Mouse (Mus musculus): ENCODE results near the gene Rbm42. TPM values are rescaled to one million over a fixed set of nuclear protein-coding genes. Genes with fewer than 3 reads are reported as not detected.
A peak's percentile ranks its signal among the peaks of the same experiment; 100 is the strongest.

Rbm42 gene
- polyA plus RNA-seq, 1 experiment = 46.0 TPM

GRCm38 (mm10) chr7:30618658-30619057 lies 31.5 kb downstream of the Rbm42 start:
- WGBS = 94% methylated on average over 9 of the region's 9 CpGs
- Histone ChIP-seq H3K27me3 (replicated peaks; ENCODE audit: control insufficient read depth, insufficient read depth, low read length) (no peaks in the 10 kb centered on the region), H3K4me1 (ENCODE audit: control insufficient read depth, insufficient read depth, low read length) (0 out of 2 replicates have a peak, but pooled peaks cover 3% of the 10 kb centered on the region), H3K4me3 (ENCODE audit: insufficient read depth, low read depth, low read length) (no peak overlapping the region), H3K27ac (ENCODE audit: insufficient read depth, low read depth, low read length) (no peak overlapping the region), H3K36me3 (ENCODE audit: control insufficient read depth, insufficient read depth, low read length) (peaks cover 6% of the 10 kb centered on the region; the same call in 1 of the 2 replicates)
- TF ChIP-seq POLR2A (IDR thresholded peaks at IDR 0.05; ENCODE audit: low read depth, low read length) = no peak
- no peak for TF ChIP-seq CTCF (conservative IDR thresholded peaks at IDR 0.05; ENCODE audit: insufficient read depth, insufficient read length, low read depth, low read length)
- DNase-seq = no peak

DNA sequence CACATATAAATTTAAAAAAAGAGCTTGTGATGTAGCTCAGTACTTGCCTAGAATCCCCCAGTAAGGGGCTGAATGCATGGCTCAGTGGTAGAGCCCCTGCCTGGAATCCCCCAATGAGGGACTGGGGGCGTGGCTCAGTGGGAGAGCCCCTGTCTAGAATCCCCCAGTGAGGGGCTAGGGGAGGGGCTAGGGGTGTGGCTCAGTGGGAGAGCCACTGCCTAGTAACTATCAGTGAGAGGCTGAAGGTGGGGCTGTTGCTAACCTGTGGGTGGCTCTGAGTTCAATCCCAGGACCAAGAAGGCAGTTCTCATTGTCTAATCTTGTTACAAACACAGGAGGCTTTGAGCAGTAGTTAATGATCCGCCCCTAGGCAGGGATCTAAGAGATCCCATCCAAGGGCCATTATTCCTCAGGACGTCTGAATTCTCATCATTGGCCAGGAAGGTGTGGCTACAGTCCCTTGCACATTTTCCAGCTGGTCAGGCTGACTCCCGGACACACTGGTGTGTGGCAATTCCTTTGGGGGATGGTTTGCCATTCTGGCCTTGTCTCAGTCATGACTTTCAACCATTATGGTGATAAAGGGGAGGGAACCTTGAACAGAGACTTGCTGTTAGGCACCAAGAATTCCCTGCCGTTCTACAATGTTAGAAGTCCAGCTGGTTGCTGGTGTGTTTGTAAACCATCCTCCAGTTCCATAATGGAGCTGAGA lies 34.9 kb downstream of the Rbm42 start:
- WGBS = 54% methylated on average over 5 of the region's 5 CpGs
- H3K4me3 ChIP-seq (ENCODE audit: insufficient read depth, low read depth, low read length) = no peak overlapping the region
- no peak for DNase-seq

DNA sequence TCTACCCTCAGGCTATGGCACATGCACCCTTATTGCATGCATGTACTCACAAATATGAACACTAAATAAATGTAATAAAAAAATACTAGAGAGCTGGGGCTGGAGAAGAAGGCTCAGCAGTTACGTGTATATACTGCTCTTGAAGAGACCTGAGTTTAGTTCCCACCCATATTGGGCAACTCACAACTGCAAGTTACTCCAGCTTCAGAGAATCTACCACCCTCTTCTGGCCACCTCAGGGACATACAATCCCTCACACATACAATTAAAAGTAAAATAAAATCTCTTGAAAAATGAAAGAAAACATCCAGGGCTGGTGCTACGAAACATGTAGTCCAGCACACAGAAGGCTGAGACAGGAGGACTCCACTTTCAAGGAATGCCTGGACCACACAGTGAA lies 35.7 kb downstream of the Rbm42 start:
- H3K4me1 ChIP-seq (ENCODE audit: control insufficient read depth, insufficient read depth, low read length) = no peaks in the 10 kb centered on the region; the same call in 1 of the 2 replicates
- H3K4me3 ChIP-seq (ENCODE audit: insufficient read depth, low read depth, low read length) = no peak overlapping the region
- DNase-seq = no peak
- H3K27ac ChIP-seq (ENCODE audit: insufficient read depth, low read depth, low read length) = no peak overlapping the region
- TF ChIP-seq POLR2A (IDR thresholded peaks at IDR 0.05; ENCODE audit: low read depth, low read length) = no peak
- TF ChIP-seq CTCF (conservative IDR thresholded peaks at IDR 0.05; ENCODE audit: insufficient read depth, insufficient read length, low read depth, low read length) = 0 out of 2 replicates have a peak, but pooled peaks have one; percentile 13
- 63% methylated on average over 2 of the region's 2 CpGs for WGBS
- H3K36me3 ChIP-seq (ENCODE audit: control insufficient read depth, insufficient read depth, low read length) = peaks cover 4% of the 10 kb centered on the region; the same call in 1 of the 2 replicates
- no peaks in the 10 kb centered on the region for H3K27me3 ChIP-seq (replicated peaks; ENCODE audit: control insufficient read depth, insufficient read depth, low read length)

More for the DNA sequence above, 34.9 kb downstream of the Rbm42 start:
- H3K27ac ChIP-seq (ENCODE audit: insufficient read depth, low read depth, low read length) = no peak overlapping the region
- no peaks in the 10 kb centered on the region for H3K27me3 ChIP-seq (replicated peaks; ENCODE audit: control insufficient read depth, insufficient read depth, low read length)
- H3K4me1 ChIP-seq (ENCODE audit: control insufficient read depth, insufficient read depth, low read length) = no peaks in the 10 kb centered on the region; the same call in 1 of the 2 replicates
- TF ChIP-seq POLR2A (IDR thresholded peaks at IDR 0.05; ENCODE audit: low read depth, low read length) (no peak), CTCF (conservative IDR thresholded peaks at IDR 0.05; ENCODE audit: insufficient read depth, insufficient read length, low read depth, low read length) (no peak)
- peaks cover 4% of the 10 kb centered on the region; the same call in 1 of the 2 replicates for H3K36me3 ChIP-seq (ENCODE audit: control insufficient read depth, insufficient read depth, low read length)

GRCm38 (mm10) chr7:30613529-30614112 lies 36.5 kb downstream of the Rbm42 start:
- H3K36me3 ChIP-seq (ENCODE audit: control insufficient read depth, insufficient read depth, low read length) = no peaks in the 10 kb centered on the region; the same call in 1 of the 2 replicates
- H3K4me3 ChIP-seq (ENCODE audit: insufficient read depth, low read depth, low read length) = no peak overlapping the region
- no peak for TF ChIP-seq POLR2A (IDR thresholded peaks at IDR 0.05; ENCODE audit: low read depth, low read length)
- TF ChIP-seq CTCF (conservative IDR thresholded peaks at IDR 0.05; ENCODE audit: insufficient read depth, insufficient read length, low read depth, low read length) = peak; percentile 62
- 20% methylated on average over 14 of the region's 14 CpGs for WGBS
- peak; percentile 73 for DNase-seq
- no peaks in the 10 kb centered on the region; the same call in 1 of the 2 replicates for H3K4me1 ChIP-seq (ENCODE audit: control insufficient read depth, insufficient read depth, low read length)
- no peaks in the 10 kb centered on the region for H3K27me3 ChIP-seq (replicated peaks; ENCODE audit: control insufficient read depth, insufficient read depth, low read length)
- no peak overlapping the region for H3K27ac ChIP-seq (ENCODE audit: insufficient read depth, low read depth, low read length)

- no peak within 1 kb of the TSS for H3K4me3 ChIP-seq (ENCODE audit: insufficient read depth, low read depth, low read length)
- H3K36me3 ChIP-seq (ENCODE audit: control insufficient read depth, insufficient read depth, low read length) = no peaks in the 10 kb centered on the region; the same call in 1 of the 2 replicates
- no peak for DNase-seq
- TF ChIP-seq POLR2A (IDR thresholded peaks at IDR 0.05; ENCODE audit: low read depth, low read length) = no peak
- H3K27ac ChIP-seq (ENCODE audit: insufficient read depth, low read depth, low read length) = no peak within 1 kb of the TSS
- no peaks in the 10 kb centered on the region for H3K27me3 ChIP-seq (replicated peaks; ENCODE audit: control insufficient read depth, insufficient read depth, low read length)
- H3K4me1 ChIP-seq (ENCODE audit: control insufficient read depth, insufficient read depth, low read length) = no peaks in the 10 kb centered on the region; the same call in 1 of the 2 replicates
- WGBS = 25% methylated on average over 8 of the region's 8 CpGs
These were observed 37.3 kb downstream of the Rbm42 start, which contains the start of gene Upk1a for GRCm38 (mm10) chr7:30612654-30613402. Upk1a (minus strand) TSS chr7:30612847.

- H3K4me1 ChIP-seq (ENCODE audit: control insufficient read depth, insufficient read depth, low read length) = no peaks in the 10 kb centered on the region; the same call in 1 of the 2 replicates
- TF ChIP-seq POLR2A (IDR thresholded peaks at IDR 0.05; ENCODE audit: low read depth, low read length) (no peak), CTCF (conservative IDR thresholded peaks at IDR 0.05; ENCODE audit: insufficient read depth, insufficient read length, low read depth, low read length) (no peak)
- no peak overlapping the region for H3K27ac ChIP-seq (ENCODE audit: insufficient read depth, low read depth, low read length)
- no peak overlapping the region for H3K4me3 ChIP-seq (ENCODE audit: insufficient read depth, low read depth, low read length)
- DNase-seq = no peak
- no peaks in the 10 kb centered on the region for H3K36me3 ChIP-seq (ENCODE audit: control insufficient read depth, insufficient read depth, low read length)
- WGBS = 53% methylated on average over 7 of the region's 7 CpGs
- H3K27me3 ChIP-seq (replicated peaks; ENCODE audit: control insufficient read depth, insufficient read depth, low read length) = no peaks in the 10 kb centered on the region
These were observed 40.1 kb downstream of the Rbm42 start for GRCm38 (mm10) chr7:30610043-30610442.
